Mouse (Mus musculus): Measurements from ENCODE around the gene Cfap97. TPM values are rescaled to one million over a fixed set of nuclear protein-coding genes. Genes with fewer than 3 reads are reported as not detected.

The Cfap97 gene
- polyA plus RNA-seq (2017; shearing (Covaris generic)): 15.3 TPM

GRCm38 (mm10) chr8:46151202-46152062, at the start of gene Cfap97:
TSS of gene Cfap97 (plus strand) at chr8:46151771.

GRCm38 (mm10) chr8:46152064-46153031, 777 bp downstream of the Cfap97 start, which contains the start of gene Snx25:
TSS of gene Snx25 (minus strand) at chr8:46152159.

GRCm38 (mm10) chr8:46210404-46211315, 59.1 kb downstream of the Cfap97 start, which contains the start of gene Slc25a4:
TSS of gene Slc25a4 (minus strand) at chr8:46211284.

Other genes with a start within 250 kb of the Cfap97 start
- gene Ccdc110, start 217.2 kb upstream of the Cfap97 start, polyA plus RNA-seq (2017; shearing (Covaris generic)): not detected
- 1.8 TPM for gene 1700029J07Rik, start 176.5 kb upstream of the Cfap97 start, polyA plus RNA-seq (2017; shearing (Covaris generic))
- 17.6 TPM for gene Ufsp2, start 176.2 kb upstream of the Cfap97 start, polyA plus RNA-seq (2017; shearing (Covaris generic))
- not detected for gene Lrp2bp, start 152.5 kb upstream of the Cfap97 start, polyA plus RNA-seq (2017; shearing (Covaris generic))
- gene Ankrd37, start 146.1 kb upstream of the Cfap97 start, polyA plus RNA-seq (2017; shearing (Covaris generic)): 38.4 TPM
- 18.1 TPM for gene Snx25, start 388 bp downstream of the Cfap97 start, polyA plus RNA-seq (2017; shearing (Covaris generic))
- 81.8 TPM for gene Slc25a4, start 59.5 kb downstream of the Cfap97 start, polyA plus RNA-seq (2017; shearing (Covaris generic))
- gene Helt, start 142.9 kb downstream of the Cfap97 start, polyA plus RNA-seq (2017; shearing (Covaris generic)): not detected